Mouse (Mus musculus) embryonic facial prominence, embryonic 15.5 days (tissue): Measurements from ENCODE around the gene Vmn1r81. TPM values are rescaled to one million over a fixed set of nuclear protein-coding genes. Genes with fewer than 3 reads are reported as not detected.

Experiments
- ATAC-seq: fragments of 200-750 bp; cut with Nextera tagmentation; 2 replicates; pipeline ENCODE4 v1.8.0; 2017; ENCODE audit warnings: low read depth, moderate TSS enrichment; ENCODE audit not compliant: insufficient number of reproducible peaks, low FRiP score, low TSS enrichment
- H3K27ac ChIP-seq: fragments of 300-500 bp; sonication (generic); replicated peaks from 2 replicates; pipeline ENCODE4 v1.5.1; 2015; ENCODE audit warnings: mild to moderate bottlenecking, inconsistent platforms
- H3K27me3 ChIP-seq: fragments of 300-500 bp; sonication (generic); 2 replicates; pipeline ENCODE4 v1.6.1; 2015; ENCODE audit warnings: inconsistent platforms
- H3K36me3 ChIP-seq: fragments of 300-500 bp; sonication (generic); 2 replicates; pipeline ENCODE4 v1.6.1; 2015; ENCODE audit warnings: mild to moderate bottlenecking, inconsistent platforms
- H3K4me1 ChIP-seq: fragments of 300-500 bp; sonication (generic); 2 replicates; pipeline ENCODE4 v1.6.1; 2015; ENCODE audit warnings: inconsistent platforms
- H3K4me2 ChIP-seq: fragments of 300-500 bp; sonication (generic); replicated peaks from 2 replicates; pipeline ENCODE4 v1.6.1; 2015; ENCODE audit warnings: mild to moderate bottlenecking, inconsistent platforms
- H3K4me3 ChIP-seq: fragments of 300-500 bp; sonication (generic); replicated peaks from 2 replicates; pipeline ENCODE4 v1.5.1; 2015; ENCODE audit warnings: mild to moderate bottlenecking, inconsistent platforms
- H3K9ac ChIP-seq: fragments of 300-500 bp; sonication (generic); 2 replicates; pipeline ENCODE4 v1.6.1; 2015; ENCODE audit warnings: inconsistent platforms
- H3K9me3 ChIP-seq: fragments of 300-500 bp; sonication (generic); replicated peaks from 2 replicates; pipeline ENCODE4 v1.6.1; 2016; ENCODE audit warnings: inconsistent platforms
- WGBS: fragments of 180-500 bp; shearing (Covaris S2); methylation state at CpG from one replicate; pipeline ENCODE4 v1.1.7; 2015; 5-methylcytosine and 5-hydroxymethylcytosine counted together
- polyA plus RNA-seq: library from polyadenylated mRNA; unstranded; fragments of >200 nt; fragmentation: Nextera tagmentation; extraction: Ambion mirVana; gene quantifications from 2 replicates; pipeline ENCODE4 v1.2.1, GENCODE M21; 2015

The Vmn1r81 gene
- polyA plus RNA-seq = 0.01 TPM in 1 of 2 replicates, not detected in the other

DNA sequence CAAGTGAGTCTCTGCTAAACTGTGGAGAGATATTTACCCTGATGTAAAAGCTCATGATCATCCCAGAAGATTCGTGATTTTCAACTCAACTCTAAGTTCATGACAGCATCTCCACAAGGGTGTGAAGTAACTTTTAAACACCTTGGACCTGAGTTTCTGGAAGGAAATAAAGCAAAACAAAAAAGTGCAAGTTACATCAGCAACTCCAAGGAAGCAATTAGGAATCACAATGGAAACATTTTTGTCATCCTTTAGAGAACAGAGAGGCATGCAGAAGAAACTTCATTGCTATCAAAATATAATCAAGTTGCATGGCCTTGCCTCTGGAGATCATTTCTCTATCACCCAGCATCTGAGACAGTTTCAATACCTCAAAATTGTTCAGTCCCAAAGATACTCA is at the start of gene Vmn1r81:
Gene Vmn1r81, minus strand, starts transcription at position 101 of the 400 bp plus-strand sequence.
- 62% methylated on average over 1 of the region's 1 CpGs for WGBS
- no peak within 1 kb of the TSS for H3K4me2 ChIP-seq

DNA sequence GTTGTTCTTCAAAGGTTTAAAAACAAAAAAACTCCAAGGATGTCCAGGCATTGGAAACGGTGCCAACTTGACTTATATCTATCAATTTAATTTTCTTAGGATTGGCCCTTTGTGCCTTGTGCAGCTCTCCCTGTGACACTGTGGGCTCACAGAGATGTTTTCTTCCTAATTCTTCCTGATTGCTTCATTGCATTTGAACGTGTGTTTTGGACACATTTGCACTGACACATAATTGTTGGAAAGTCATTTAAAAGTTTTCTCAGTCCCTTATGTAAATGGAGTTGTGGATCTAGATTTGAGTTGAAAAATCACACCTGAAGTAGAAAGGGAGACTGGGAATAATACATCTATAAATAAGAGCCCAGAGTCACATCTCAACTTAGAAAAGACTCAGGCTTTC is 32.1 kb upstream of the Vmn1r81 start, which contains the start of gene Vmn1r82:
Gene Vmn1r82, plus strand, starts transcription at position 301 of the 400 bp plus-strand sequence.
- Histone ChIP-seq H3K27me3 (no peaks in the 10 kb centered on the region), H3K9me3 (no peaks in the 10 kb centered on the region), H3K27ac (no peak within 1 kb of the TSS), H3K9ac (no peak within 1 kb of the TSS), H3K4me1 (no peaks in the 10 kb centered on the region), H3K4me3 (no peak within 1 kb of the TSS), H3K36me3 (no peaks in the 10 kb centered on the region), H3K4me2 (no peak within 1 kb of the TSS)
- 44% methylated on average over 2 of the region's 2 CpGs for WGBS
- ATAC-seq = no peak

More for the DNA sequence above, at the start of gene Vmn1r81:
- Histone ChIP-seq H3K27me3 (no peaks in the 10 kb centered on the region), H3K27ac (no peak within 1 kb of the TSS), H3K9me3 (peaks cover 8% of the 10 kb centered on the region; the same call in 1 of the 2 replicates), H3K4me3 (no peak within 1 kb of the TSS), H3K36me3 (no peaks in the 10 kb centered on the region), H3K9ac (no peak within 1 kb of the TSS), H3K4me1 (no peaks in the 10 kb centered on the region)
- ATAC-seq = no peak

DNA sequence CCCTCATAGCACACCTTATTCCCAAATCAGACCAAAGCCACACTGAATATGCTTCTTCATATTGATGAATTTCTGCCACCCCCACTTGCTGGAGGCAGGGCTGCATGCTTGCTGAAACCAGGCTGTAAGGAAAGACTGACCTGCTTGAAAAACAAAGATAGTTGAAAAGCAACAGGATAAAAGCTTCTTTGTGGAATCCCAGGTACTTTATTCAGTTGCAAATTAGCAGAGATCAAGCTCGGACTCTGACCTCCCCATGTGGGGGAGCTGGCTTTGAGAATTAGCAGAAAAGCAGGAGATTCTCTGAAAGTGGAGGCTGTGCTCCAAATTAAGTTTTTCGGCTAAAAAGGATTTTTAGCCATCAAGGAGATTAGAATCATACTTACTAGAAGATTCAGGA is 63.9 kb downstream of the Vmn1r81 start:
- Histone ChIP-seq H3K4me3 (no peak overlapping the region), H3K36me3 (no peaks in the 10 kb centered on the region), H3K27ac (no peak overlapping the region), H3K4me1 (no peaks in the 10 kb centered on the region), H3K9me3 (peaks cover 4% of the 10 kb centered on the region; the same call in 1 of the 2 replicates), H3K27me3 (no peaks in the 10 kb centered on the region), H3K4me2 (no peak overlapping the region), H3K9ac (no peak overlapping the region)
- no peak for ATAC-seq
- WGBS = 63% methylated on average over 2 of the region's 2 CpGs

Other genes starting within 250 kb of the Vmn1r81 start
- not detected in 2 replicates for gene Vmn1r77, start 231.5 kb downstream of the Vmn1r81 start, polyA plus RNA-seq
- gene Vmn1r78, start 118.0 kb downstream of the Vmn1r81 start, polyA plus RNA-seq = 0.05 TPM in 1 of 2 replicates, not detected in the other
- gene Vmn1r79, start 97.0 kb downstream of the Vmn1r81 start, polyA plus RNA-seq = not detected in 2 replicates
- not detected in 2 replicates for gene Vmn1r80, start 79.0 kb downstream of the Vmn1r81 start, polyA plus RNA-seq
- not detected in 2 replicates for gene Vmn1r82, start 32.2 kb upstream of the Vmn1r81 start, polyA plus RNA-seq
- 0.05 TPM in 1 of 2 replicates, not detected in the other for gene Vmn1r83, start 61.2 kb upstream of the Vmn1r81 start, polyA plus RNA-seq
- gene Vmn1r84, start 101.0 kb upstream of the Vmn1r81 start, polyA plus RNA-seq = 0.07 TPM in 1 of 2 replicates, not detected in the other
- gene Zfp551, start 154.5 kb upstream of the Vmn1r81 start, polyA plus RNA-seq = 5.1 and 5.2 TPM in 2 replicates
- gene Zfp606, start 210.0 kb upstream of the Vmn1r81 start, polyA plus RNA-seq = 18.2 and 18.6 TPM in 2 replicates
- gene 2900092C05Rik, start 244.2 kb upstream of the Vmn1r81 start, polyA plus RNA-seq = not detected in 2 replicates